Mouse (Mus musculus) ovary, postnatal 10 days (tissue): ENCODE measurements at regions not wholly inside any gene's neighbourhood (a gene's known extent, or its start where the extent isn't known, plus 50 kb on each side); places are given as distances from the start of the nearest gene placed in this dataset.

ENCODE experiments used
- DNase-seq: peaks from one replicate; pipeline ENCODE4 v3.0.0; 2022; ENCODE audit warnings: low spot score

DNA sequence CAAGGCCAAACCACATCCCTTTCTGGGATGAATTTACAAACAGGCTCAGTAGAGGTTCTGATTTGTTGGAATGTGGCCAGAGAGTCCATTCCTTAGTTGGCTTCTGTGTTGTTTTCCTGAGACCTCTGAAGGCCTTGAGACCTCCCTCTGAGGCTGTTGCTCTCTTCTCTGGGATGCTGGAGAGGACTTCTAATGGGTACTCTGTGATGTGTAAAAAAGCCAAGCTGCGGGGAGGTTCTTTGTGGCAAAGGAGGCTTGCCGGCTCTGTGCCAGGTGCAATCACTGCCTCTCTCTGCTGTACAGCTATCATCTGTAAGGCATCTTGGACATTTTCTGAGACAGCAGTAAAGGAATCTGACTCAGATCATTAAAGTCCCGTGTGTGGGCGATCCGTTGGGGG is 192.3 kb downstream of the Gm5447 start:
- DNase-seq = no peak

DNA sequence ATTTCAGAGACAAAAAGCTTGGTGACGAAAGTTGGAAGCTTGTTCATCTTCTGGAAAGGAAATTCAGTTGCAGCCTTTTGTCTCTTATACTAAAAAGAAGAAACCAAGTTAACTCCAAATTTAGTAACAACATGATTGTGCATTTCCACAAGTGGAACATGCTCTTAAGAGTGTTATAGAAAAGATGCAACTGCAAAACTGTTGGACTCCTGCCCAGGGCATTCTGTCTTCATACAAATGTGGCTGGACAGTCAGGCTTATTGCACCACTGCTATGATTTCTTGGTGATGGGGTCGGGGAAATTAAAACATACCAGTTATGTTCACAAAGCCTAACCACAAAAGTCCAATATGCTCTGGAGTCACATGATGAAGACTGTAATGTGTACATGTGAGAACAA is 194.8 kb downstream of the Gm5447 start:
- DNase-seq = no peak

DNA sequence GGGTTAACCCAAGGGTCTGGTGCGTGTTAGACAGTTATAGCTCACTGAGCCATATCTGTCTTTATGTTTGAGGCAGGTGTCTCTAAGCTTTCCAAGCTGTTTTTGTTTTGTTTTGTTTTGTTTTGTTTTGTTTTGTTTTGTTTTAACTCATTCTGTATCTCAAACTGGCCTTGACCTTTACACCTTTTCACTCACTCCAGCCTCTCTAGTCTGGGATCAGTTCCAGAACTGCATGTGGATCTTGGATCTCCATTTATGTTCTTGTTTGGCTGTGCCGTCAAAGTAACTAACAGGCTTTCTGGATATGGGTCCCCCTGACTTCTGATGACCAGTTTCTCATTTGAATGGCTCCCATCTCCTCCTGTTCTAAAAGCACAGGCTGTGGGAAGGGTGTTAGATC is 197.7 kb downstream of the Gm5447 start:
- no peak for DNase-seq

DNA sequence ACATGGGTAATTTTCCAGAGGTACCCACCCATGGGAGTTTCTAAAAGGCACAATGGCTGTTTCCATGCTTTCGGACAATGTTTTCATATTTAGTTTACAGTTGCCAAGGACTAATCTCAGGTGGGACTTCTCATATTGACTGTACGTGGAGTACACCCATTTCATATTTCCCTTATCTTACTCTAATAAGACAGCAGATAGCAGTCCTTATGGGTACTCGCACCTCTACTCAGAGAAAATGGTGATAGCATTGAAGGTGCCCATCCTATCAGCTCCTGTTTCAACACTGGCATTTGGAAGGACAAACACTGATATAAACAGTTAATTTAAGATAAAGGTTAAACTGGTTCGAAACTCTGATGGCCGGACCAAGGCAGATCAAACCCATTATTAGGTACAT is 198.6 kb downstream of the Gm5447 start:
- DNase-seq = no peak

DNA sequence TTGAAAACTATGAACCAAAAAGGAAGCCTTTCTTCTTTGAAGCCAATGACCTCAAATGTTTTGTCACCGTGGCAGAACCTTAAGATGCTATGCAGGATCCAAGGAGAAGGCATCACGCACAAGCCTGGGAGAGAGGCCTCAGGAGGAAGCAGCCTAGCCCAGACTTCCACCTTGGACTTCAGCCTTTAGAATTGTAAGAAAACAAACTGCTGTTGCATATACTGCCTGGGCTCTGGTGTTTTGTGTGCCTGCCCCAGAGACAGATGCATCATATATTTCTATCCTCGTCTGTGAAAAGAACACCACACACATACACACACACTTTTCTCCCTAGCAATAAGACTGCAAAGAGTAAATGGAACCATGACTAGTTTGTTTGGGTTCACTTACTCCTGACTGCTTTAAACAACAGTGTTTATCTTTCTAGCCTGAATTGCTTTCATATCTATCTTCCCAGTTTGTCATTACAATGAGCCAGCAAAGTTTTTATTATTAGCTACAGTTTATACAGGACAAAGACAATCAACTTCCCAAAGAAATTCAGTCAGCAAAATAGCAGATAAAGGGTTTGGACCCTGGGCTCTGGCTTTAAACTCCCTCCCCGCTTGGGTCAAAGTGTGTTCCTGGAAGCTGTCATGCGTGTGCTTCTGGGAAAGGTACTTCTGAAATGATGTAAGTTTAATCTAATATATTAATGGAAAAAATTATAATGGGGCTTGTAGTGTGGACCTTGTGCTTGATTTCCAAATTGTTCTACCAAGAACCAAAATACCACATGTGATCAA is 204.2 kb downstream of the Gm5447 start:
- DNase-seq = no peak

DNA sequence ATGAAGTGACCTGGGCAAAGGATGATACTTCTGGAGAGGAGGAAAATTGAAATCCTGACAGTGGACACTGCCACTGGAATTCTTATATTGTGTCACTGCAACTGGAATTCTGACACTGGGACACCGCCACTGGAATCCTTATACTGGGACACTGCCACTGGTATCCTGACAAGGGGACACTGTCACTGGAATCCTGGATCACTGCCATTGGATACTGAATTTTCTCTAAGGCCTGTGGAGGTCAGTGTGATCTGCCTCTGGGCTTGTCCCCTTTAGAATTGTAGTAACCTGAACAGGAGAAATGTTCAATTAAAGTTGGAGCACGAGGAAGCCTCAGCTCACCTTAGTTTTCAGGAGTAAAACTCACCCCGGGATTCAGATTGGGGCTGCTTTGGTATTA is 205.0 kb downstream of the Gm5447 start:
- DNase-seq = no peak

DNA sequence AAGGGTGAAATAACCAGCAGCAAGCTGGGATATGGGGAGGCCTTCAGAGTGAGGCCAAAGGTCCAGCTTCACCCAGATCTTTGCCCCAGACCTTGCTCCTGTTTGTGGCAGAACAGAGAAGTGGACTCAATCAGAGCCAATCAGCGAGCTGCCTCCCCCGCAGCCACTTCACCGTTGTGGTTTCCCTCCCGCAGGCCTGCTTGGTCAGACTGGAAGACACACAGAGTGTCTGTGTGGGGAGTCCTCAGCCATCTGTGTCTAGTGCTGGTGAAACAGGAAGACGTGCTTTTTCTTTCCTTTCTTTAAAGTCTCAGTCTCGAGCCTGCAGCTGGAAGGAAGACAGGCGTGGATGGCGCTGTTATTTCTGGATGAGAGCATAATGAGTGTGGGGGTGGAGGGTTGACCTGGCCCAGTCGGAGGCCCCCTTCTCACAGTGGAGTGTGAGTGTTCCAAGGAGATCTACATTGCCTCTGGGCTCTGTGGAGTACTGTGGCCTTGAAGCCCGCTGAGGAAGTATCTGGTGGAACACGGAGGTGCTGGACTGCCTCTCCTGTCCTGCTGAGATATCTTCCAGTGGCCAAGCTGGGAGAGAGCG is 205.5 kb downstream of the Gm5447 start:
- DNase-seq = peak; percentile 3

DNA sequence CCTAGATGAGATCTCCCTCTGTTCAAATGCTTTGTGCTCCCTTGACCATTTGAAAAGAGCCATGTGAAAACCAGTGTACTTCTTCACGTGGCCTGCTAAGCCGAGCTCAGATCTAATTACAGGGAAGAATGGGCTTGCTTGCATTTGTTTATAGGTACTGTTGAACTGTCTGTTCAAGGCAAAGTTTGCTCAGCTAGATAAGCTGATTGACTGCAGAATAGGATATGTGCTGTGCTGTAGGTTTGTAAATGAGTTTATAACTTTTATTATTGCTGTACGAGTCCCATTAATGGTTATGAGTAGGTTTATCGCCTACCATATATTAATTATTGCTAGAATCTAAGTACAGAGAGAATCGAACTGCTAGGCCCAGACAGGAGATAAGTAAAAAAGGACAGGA is 207.5 kb downstream of the Gm5447 start:
- no peak for DNase-seq

DNA sequence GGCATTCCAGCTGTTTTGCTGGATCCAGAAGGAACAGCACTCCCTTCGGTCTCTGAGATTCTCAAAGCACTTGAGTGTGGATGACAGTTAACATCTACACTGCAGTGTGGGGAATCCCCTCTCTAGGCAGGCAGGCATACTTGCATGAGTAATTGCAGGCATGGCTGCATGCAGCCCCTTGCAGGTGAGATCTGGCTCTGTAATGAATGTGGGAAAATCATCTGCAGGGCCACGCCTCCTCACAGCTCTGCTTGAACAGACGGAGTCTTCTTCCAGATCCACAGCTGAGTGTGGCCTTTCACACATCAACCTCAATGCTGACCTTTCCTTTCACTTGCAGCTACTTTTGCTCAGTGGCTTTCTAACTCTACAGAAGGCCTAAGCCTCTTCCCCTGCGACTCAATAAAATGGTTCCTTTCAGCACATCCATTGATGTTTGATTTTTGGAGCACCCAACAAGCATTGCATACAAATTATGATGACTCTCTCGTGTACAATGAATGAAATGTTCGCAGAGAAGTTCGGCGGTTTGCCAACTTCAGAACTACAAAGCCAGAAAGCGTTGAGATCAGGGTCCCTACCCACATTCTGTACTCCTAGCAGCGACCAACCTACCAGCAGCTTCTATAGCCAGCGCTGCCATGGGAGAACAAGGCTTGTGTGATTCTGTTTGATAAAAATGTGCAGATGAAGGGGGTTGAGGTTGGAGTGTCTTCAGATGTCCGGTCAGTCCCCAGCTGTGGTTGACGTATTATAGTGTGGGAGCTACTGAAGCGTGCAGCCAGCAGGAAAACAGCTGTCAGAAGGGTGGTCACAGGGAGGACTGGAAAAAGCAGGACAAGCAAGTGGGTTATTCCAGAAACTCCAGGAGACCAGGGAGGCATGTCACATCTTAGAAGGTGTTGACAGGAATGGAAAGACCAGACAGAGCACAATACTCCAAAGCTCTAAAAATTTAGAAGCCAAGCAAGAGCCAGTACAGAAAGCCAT is 211.1 kb downstream of the Gm5447 start:
- no peak for DNase-seq

DNA sequence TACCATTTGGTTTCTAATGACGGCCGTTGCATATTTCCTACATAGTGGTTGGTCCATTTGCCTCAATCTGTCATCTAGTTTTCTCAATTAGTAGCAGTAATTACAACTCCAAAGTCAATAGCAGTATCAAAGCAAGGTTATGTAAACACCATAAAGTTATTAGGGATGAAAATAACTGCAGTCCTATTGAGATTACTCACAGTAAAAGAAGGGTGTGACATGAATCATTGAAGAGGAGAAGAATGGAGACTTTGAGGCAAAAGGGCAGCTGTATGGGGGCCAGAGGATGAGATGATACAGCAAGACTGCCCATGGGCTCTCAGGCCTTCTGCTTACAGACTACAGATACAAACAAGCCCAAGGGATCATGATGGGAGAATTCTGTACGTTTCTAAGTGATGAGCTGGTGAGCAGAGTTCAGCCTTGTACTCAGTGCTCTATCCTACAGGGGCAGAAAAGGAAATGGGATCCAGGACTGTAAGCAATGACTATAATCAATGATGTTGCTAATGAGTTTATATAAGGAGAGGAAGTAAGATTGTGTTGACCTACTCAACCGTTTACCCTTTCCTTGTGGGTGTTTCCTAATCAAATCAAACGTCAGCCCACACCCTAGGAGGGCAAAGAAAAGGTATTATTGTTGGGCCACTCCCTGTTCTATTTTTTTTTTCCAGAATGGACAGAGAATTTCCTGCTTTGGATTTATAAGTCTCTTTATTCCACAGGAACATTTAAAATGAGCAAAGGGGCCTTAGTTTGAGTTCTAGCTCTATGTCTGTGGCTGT is 213.0 kb downstream of the Gm5447 start:
- DNase-seq = no peak

DNA sequence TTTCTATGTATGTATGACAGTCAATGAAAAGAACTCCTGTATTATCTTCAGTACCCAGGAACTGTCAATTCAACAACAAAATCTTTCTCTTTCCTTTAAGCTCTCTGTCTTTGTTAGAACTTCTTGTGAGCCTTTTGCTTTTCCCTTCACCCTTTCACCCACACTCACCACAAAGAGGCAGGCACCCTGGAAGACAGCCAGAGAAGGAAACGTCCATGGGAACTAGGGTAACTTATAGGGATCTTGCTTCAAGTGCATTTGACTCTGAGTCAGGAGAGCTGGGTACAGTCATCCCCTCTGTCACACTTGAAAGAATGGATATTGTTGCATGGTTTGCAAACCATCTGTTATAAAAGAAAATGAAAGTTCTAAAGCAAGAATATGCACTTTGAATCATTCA is 215.1 kb downstream of the Gm5447 start:
- DNase-seq = no peak

DNA sequence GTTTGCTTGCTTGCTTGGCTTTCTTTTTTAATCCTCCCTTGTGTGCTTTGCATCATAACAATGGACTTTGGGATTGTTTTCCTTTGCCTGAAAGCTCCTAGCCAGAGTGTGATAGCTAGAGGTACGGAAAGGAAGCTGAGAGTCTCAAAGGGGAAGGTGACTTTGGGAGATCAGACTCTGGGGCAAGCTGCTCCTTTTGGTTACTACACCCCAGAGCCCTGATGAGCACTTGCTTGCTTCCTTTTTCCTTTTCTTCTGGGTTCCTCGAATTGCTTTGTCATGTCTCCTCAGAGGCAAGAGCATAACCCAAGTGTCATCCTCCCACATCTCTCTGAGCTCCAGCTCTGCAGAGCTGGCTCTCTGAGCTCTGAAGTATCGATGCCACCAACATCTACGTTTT is 216.0 kb downstream of the Gm5447 start:
- DNase-seq = no peak

DNA sequence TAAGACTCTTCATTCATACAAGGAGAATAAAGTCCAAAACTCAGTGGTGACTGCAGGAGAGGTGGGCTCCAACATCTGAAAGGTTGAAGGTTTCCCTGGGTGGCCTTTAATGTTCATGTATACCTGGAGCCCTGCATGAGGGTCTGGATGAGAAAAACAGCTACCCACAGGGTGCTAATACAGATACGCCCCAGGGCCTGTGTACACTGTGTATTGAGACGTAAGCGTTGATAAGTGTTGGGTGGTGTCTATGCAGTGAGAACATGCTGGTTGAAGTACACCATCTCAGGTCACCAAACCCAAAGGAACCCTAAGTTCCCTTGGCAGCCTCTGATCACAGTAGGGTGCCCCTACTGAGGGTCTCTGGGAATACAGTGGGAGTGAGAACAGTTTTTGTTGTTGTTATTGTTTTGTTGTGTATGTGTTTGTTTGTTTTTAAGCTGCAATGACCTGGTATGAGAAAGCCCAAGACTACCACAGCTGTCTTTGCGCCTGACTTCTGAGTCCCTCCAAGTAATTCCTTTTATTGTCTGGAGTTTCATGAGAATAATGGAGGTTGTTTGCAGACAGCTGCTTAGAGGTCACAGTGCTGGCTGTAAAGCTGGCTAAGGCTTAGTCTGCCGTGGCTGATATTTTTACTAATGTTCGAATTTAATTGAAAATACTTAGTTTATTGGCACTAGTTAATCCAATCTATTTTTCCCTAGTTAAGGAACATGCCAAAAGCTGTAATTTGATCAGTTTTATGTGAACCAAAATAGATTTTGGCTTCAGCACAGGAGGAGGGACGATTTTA is 217.5 kb downstream of the Gm5447 start:
- no peak for DNase-seq

DNA sequence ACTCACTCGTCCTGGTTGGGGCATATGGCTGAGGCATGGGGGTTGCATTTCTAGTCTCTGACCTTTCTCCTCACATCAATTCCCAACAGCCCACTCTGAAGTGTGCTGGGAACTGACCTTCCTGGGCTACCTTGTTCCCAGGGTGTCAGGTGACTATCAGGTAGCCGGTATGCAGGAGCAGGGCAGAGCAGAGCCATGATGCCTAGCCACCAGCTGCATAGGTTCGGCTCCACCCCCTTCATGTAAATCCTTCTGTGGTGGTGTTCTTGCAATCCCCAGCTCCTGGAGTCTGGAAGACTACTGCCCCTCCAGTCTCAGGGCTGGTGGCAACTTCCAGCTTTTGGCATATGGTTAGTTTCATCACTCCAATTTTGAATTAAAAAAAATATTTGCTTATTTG is 221.0 kb downstream of the Gm5447 start:
- no peak for DNase-seq

DNA sequence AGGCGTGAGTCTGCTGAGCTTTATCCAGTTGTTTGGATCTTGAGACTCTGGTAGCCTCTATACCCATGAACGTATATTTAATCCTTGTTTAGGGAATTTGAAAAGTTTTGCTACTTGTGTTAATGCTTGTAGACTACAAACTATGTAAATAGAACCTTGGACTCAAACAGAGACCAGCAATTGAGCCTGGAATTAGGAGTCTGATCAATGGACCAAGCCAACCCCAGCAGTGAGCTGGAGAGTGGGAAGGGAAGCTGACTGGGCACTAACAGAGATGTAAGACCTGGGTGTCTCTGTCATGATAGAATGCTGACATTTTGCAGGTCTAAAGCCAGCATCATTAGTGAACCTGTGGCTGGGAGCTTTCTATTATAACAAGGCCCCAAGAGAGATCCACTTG is 222.5 kb downstream of the Gm5447 start:
- no peak for DNase-seq

DNA sequence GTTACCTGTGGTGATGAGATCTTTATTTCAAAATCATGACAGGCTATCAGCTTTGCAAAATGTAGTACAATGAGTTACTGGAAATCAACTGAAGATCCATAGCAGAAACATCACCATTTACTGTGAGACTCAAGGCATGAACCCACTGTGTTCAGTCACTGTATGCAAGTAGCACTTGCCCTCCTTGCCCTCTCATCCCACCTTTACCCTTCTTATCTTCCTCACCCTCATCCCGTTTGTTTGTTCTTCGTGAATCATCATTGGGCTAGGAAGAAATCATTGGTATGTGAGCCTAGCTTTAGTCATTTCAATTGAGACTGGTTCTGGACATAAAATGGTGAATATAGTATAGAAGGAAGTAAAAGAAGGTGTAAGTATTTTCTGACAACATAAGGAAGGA is 223.6 kb downstream of the Gm5447 start:
- DNase-seq = no peak

DNA sequence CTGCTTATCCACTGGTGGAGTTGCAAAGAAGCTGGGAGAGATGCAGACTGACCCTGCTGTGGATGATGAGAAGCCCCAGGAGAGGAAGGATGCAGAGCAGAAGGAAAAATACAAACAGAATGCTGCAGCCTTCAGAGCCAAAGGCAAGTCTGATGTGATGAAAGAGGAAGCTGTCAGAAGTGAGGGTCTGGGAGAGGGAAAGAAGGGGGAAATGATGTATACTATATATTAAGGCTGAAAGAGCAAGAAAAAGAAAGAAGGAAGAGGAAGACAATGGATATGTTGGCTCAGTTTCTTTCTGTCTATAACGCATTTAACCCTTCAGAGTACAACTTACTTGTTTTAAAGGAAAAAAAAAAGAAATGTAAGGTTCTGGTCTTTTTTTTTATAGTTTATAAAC is 225.4 kb downstream of the Gm5447 start:
- DNase-seq = no peak

DNA sequence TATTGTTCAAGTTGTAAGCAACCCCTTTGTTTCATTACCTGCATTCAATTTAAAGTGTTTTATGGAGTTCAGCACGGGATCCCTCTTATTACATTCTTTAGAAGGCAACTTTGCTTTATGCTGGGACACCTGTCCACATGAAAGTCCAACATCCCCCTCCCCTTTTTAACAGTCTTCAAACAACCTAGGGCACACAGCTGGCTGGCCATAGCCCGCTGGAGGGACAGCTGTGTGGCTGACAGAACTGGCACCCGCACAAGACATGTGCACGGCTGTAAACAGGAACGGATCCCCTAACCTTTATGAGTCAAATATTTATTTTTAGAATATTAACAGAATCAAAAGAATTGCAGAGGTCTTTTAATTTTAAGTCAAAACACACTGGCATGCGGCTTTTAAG is 230.1 kb downstream of the Gm5447 start:
- DNase-seq = no peak

DNA sequence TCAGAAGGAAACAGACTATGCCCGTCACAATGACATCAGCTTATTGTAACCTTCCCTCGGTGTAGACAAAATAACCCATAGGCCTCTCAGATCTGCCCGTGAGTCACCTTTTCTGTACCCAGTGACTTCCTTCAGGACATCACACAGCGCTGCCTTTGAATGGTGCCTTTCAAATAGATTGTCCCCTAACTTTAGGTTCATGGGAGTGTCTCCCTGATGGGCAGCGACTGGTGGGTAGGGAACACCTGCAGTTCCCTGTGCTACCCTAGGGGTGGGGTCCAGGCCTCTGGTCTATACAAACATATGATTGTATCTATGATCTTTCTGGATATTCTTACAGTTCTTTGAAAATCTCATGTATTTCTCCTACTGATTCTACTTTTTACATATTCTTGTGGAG is 232.4 kb downstream of the Gm5447 start:
- no peak for DNase-seq

DNA sequence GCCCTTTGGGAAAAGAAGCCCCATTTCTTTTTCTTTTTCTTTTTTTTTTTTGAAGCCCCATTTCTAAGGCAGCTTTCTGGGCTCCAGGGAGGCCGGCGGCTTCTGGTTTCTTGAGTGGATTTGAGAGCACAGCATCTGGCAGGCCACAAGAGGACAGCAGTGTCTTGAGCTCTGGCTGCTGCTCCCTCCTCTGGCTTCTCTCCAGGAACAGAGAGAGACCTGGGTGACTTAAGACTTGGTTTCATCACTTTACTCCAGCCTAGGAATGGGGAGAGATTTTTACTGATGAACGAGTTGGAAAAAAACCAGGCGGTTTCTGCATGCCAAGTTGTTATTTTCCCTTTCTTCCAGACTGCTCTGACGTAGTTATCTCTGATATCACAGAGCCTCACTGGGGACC is 233.7 kb downstream of the Gm5447 start:
- DNase-seq = peak; percentile 11

DNA sequence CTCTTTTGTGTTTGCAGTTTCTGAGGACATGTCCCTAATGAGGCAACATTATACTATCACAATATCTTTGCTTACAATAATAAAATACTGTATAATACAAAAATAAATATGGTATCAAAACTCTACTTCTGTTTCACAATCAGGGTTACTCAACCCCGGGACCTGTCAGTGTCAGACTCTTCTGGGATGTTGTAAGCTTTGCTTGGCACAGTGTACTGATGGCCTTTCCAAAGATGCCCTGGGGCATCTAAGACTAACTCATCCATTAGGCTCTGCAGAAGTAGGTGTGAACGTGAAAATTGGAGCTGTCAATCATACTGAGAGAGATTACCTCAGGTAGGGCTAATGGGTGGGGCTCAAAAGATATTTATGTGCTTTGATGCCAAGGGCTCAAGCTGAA is 249.0 kb downstream of the Gm5447 start:
- no peak for DNase-seq
